Mouse (Mus musculus): ENCODE measurements at regions not wholly inside any gene's neighbourhood (a gene's known extent, or its start where the extent isn't known, plus 50 kb on each side); places are given as distances from the start of the nearest gene placed in this dataset.

DNA sequence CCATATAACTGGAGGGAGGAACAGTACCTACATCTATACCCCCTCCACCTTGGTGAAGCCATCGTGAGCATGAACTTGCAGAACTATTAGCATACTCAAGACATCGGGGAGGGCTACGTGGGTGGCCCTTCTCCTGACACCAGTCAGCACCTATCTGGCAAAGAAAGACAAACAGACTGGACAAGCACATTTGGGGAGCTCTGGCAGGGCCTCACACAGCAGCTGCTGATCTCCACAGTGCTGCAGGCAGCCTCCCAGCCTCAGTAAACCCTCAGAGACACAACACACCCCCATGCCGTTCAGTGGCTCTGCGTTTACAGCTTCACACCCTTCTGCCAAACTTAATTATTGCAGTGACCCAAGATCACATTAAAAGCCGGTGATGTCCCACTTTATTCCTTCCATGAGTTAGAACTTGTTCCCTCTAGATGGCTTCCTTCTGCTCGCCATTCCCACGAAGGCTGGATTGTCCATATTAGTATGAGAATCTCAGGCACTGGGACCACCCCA, 161.7 kb downstream of the Fam43a start:
- WGBS, result 43% methylated on average over 8 of the region's 8 CpGs
- Histone ChIP-seq H3K9ac (no peak overlapping the region), H3K4me1 (0 out of 2 replicates have a peak, but pooled peaks cover 7% of the 10 kb centered on the region), H3K4me3 (no peak overlapping the region), H3K9me3 (no peaks in the 10 kb centered on the region), H3K4me2 (no peak overlapping the region), H3K27ac (no peak overlapping the region), H3K27me3 (no peaks in the 10 kb centered on the region), H3K36me3 (no peaks in the 10 kb centered on the region)
- no peak for ATAC-seq (ENCODE audit: insufficient number of reproducible peaks, low FRiP score, low TSS enrichment, low read depth)

GRCm38 (mm10) chr16:30762898-30763595, 163.5 kb downstream of the Fam43a start:
- Histone ChIP-seq H3K4me3 (no peak overlapping the region), H3K27me3 (no peaks in the 10 kb centered on the region), H3K36me3 (no peaks in the 10 kb centered on the region), H3K9ac (no peak overlapping the region), H3K27ac (no peak overlapping the region), H3K9me3 (no peaks in the 10 kb centered on the region), H3K4me2 (no peak overlapping the region), H3K4me1 (0 out of 2 replicates have a peak, but pooled peaks cover 7% of the 10 kb centered on the region)
- WGBS, result 71% methylated on average over 14 of the region's 14 CpGs
- ATAC-seq (ENCODE audit: insufficient number of reproducible peaks, low FRiP score, low TSS enrichment, low read depth), result no peak

GRCm38 (mm10) chr16:30765591-30765990, 166.1 kb downstream of the Fam43a start:
- H3K9ac ChIP-seq, result no peak overlapping the region
- no peaks in the 10 kb centered on the region for H3K27me3 ChIP-seq
- H3K9me3 ChIP-seq, result no peaks in the 10 kb centered on the region
- no peak overlapping the region for H3K27ac ChIP-seq
- H3K36me3 ChIP-seq, result no peaks in the 10 kb centered on the region
- H3K4me1 ChIP-seq, result peaks cover 13% of the 10 kb centered on the region; the same call in 1 of the 2 replicates
- H3K4me2 ChIP-seq, result no peak overlapping the region
- no peak for ATAC-seq (ENCODE audit: insufficient number of reproducible peaks, low FRiP score, low TSS enrichment, low read depth)
- 73% methylated on average over 4 of the region's 4 CpGs for WGBS
- no peak overlapping the region for H3K4me3 ChIP-seq

DNA sequence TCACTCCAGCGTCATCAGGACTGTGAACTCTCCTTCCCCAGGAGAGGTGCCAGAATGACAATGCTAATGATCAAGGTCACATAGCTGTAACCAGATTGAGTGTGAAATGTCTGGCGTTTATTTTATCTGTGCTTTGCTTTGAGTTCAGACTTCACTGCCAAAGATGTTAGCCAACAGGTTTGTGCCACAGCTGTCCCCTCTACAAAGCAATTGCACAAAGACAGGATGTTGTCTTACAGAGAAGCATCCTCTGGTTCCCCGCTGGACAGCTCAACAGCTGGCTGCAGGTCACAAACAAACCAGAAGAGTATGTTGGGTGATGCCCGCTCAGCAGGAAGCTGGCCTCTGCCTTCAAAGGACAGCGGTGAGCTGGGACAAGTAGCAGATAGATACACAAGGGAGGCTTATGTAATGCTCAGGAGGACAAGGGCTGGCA, 169.5 kb downstream of the Fam43a start:
- Histone ChIP-seq H3K9me3 (no peaks in the 10 kb centered on the region), H3K4me2 (no peak overlapping the region), H3K4me1 (peaks cover 17% of the 10 kb centered on the region), H3K27me3 (no peaks in the 10 kb centered on the region), H3K4me3 (no peak overlapping the region), H3K9ac (no peak overlapping the region), H3K27ac (no peak overlapping the region), H3K36me3 (no peaks in the 10 kb centered on the region)
- ATAC-seq (ENCODE audit: insufficient number of reproducible peaks, low FRiP score, low TSS enrichment, low read depth), result no peak
- 31% methylated on average over 5 of the region's 5 CpGs for WGBS

- Histone ChIP-seq H3K4me3 (no peak overlapping the region), H3K4me2 (no peak overlapping the region), H3K4me1 (peaks cover 19% of the 10 kb centered on the region), H3K9me3 (no peaks in the 10 kb centered on the region), H3K27ac (no peak overlapping the region), H3K9ac (no peak overlapping the region), H3K36me3 (no peaks in the 10 kb centered on the region), H3K27me3 (no peaks in the 10 kb centered on the region)
- 18% methylated on average over 11 of the region's 11 CpGs for WGBS
- ATAC-seq (ENCODE audit: insufficient number of reproducible peaks, low FRiP score, low TSS enrichment, low read depth), result no peak
Measured at GRCm38 (mm10) chr16:30769467-30769866, 169.9 kb downstream of the Fam43a start.

GRCm38 (mm10) chr16:30772802-30773201, 173.3 kb downstream of the Fam43a start:
- Histone ChIP-seq H3K27ac (no peak overlapping the region), H3K9ac (no peak overlapping the region), H3K4me2 (no peak overlapping the region), H3K27me3 (no peaks in the 10 kb centered on the region), H3K9me3 (no peaks in the 10 kb centered on the region), H3K4me3 (no peak overlapping the region), H3K4me1 (peaks cover 42% of the 10 kb centered on the region), H3K36me3 (no peaks in the 10 kb centered on the region)
- WGBS, result 44% methylated on average over 3 of the region's 3 CpGs
- no peak for ATAC-seq (ENCODE audit: insufficient number of reproducible peaks, low FRiP score, low TSS enrichment, low read depth)

GRCm38 (mm10) chr16:30774951-30775661, 175.6 kb downstream of the Fam43a start:
- 24% methylated on average over 14 of the region's 14 CpGs for WGBS
- Histone ChIP-seq H3K9ac (no peak overlapping the region), H3K4me2 (peak overlapping the region; percentile 1), H3K36me3 (no peaks in the 10 kb centered on the region), H3K9me3 (no peaks in the 10 kb centered on the region), H3K27ac (peak overlapping the region; percentile 44), H3K4me1 (peaks cover 36% of the 10 kb centered on the region), H3K4me3 (no peak overlapping the region), H3K27me3 (no peaks in the 10 kb centered on the region)
- peak; percentile 62 for ATAC-seq (ENCODE audit: insufficient number of reproducible peaks, low FRiP score, low TSS enrichment, low read depth)

GRCm38 (mm10) chr16:30775740-30776700, 176.5 kb downstream of the Fam43a start:
- no peak for ATAC-seq (ENCODE audit: insufficient number of reproducible peaks, low FRiP score, low TSS enrichment, low read depth)

DNA sequence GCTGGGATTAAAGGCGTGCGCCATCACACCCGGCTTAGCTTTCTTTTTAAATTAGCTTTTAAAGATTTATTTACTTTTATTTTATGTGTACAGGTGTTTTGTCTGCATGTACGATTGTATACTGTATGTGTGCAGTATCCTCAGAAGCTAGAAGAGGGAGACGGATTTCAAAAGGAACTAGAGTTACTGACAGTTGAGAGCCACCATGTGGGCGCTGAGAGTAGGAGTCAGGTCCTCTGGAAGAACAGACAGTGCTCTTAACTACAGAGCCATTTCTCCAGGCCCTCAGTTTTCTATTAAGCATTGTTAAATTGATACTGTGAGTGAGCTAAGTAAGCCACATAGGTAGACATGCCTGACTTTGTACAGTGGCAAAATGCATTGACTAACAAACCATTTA, 177.9 kb downstream of the Fam43a start:
- no peaks in the 10 kb centered on the region for H3K36me3 ChIP-seq
- no peak overlapping the region for H3K4me2 ChIP-seq
- ATAC-seq (ENCODE audit: insufficient number of reproducible peaks, low FRiP score, low TSS enrichment, low read depth), result no peak
- no peak overlapping the region for H3K4me3 ChIP-seq
- 87% methylated on average over 6 of the region's 6 CpGs for WGBS
- peaks cover 36% of the 10 kb centered on the region for H3K4me1 ChIP-seq
- no peak overlapping the region for H3K27ac ChIP-seq
- H3K27me3 ChIP-seq, result no peaks in the 10 kb centered on the region
- H3K9ac ChIP-seq, result no peak overlapping the region
- H3K9me3 ChIP-seq, result no peaks in the 10 kb centered on the region

More at GRCm38 (mm10) chr16:30775740-30776700, 176.5 kb downstream of the Fam43a start:
- Histone ChIP-seq H3K9me3 (no peaks in the 10 kb centered on the region), H3K4me1 (peaks cover 36% of the 10 kb centered on the region), H3K4me3 (no peak overlapping the region), H3K4me2 (peak overlapping the region; percentile 10; the same call in 1 of the 2 replicates), H3K9ac (no peak overlapping the region), H3K36me3 (no peaks in the 10 kb centered on the region), H3K27me3 (no peaks in the 10 kb centered on the region), H3K27ac (peak overlapping the region; percentile 40)
- WGBS, result 29% methylated on average over 21 of the region's 21 CpGs

DNA sequence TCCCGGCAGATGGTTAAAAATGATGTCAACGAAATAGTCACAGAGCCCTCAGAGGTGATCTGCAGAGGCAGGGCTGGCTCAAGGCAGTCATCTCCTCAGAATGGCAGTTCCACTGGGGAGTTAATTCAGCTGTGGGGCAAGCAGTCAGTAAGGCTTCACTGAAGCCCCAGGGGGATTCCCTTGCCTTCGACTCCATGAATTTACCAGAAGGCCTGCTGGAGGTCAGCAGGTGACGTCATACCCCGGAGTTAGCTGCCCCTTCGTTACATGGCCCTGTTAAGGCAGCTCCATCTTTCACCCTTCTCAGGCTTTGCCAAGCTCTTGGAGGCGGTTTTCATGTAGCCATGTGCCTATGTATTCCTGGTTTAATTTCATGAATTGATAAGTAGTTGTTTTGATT, 178.6 kb downstream of the Fam43a start:
- no peaks in the 10 kb centered on the region for H3K36me3 ChIP-seq
- H3K9ac ChIP-seq, result no peak overlapping the region
- H3K4me3 ChIP-seq, result no peak overlapping the region
- 52% methylated on average over 7 of the region's 7 CpGs for WGBS
- H3K4me2 ChIP-seq, result no peak overlapping the region
- H3K9me3 ChIP-seq, result no peaks in the 10 kb centered on the region
- no peaks in the 10 kb centered on the region for H3K27me3 ChIP-seq
- no peak overlapping the region for H3K27ac ChIP-seq
- H3K4me1 ChIP-seq, result peaks cover 33% of the 10 kb centered on the region
- ATAC-seq (ENCODE audit: insufficient number of reproducible peaks, low FRiP score, low TSS enrichment, low read depth), result no peak

GRCm38 (mm10) chr16:30778945-30779344, 179.4 kb downstream of the Fam43a start:
- no peak overlapping the region for H3K4me3 ChIP-seq
- H3K27ac ChIP-seq, result no peak overlapping the region
- no peaks in the 10 kb centered on the region for H3K9me3 ChIP-seq
- H3K9ac ChIP-seq, result no peak overlapping the region
- no peaks in the 10 kb centered on the region for H3K27me3 ChIP-seq
- no peak overlapping the region for H3K4me2 ChIP-seq
- H3K36me3 ChIP-seq, result no peaks in the 10 kb centered on the region
- WGBS, result 76% methylated on average over 5 of the region's 5 CpGs
- no peak for ATAC-seq (ENCODE audit: insufficient number of reproducible peaks, low FRiP score, low TSS enrichment, low read depth)
- peaks cover 26% of the 10 kb centered on the region for H3K4me1 ChIP-seq

Measured in limb, embryonic 15.5 days (tissue).